8 mouse cellular contexts compared by ENCODE assay signal in the genomic region with DNA sequence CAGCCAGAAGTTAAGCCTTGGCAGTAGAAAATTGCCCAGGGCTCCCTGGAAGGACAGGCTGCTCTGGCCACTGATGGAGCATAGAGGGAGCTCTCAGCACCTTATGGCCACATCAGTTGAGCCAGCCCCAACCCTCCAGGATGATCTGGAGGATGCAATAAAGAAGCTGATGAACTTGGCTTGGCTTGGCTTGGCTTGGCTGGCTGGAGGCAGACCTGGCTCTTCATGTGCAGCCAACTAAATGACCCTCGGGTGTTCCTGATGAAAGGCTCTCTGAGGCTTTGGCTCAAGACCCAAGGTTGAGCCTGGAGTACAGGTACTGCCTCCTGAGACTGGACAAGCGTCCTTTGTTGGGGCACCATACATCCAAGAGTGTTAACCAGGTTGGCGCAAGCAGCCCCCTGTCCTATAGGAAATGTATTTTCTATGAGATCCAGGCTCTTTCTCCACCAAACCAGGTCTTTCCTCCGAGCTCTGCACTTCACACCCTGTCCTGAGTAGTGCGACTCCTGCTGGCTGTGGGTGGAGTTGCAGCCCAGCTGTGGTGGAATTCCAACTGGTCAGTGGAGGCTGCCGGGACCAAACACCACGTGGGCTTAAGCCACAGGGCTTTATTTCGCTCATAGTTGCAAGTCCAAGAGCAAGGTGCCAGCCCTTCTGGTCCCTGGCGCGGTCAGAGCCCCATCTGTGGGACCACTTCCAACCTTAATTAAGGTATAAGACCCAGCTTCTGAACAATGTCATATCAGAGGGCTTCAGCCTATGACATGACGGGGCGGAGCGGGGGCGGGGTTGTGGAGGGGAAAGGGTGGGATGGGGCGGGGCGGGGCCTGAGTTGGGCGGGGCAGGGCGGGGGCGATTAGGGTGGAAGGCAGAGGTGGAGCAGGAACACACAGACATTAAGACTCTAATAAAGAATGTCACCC. TPM values are rescaled to one million over a fixed set of nuclear protein-coding genes. Genes with fewer than 3 reads are reported as not detected.
A peak's percentile ranks its signal among the peaks of the same experiment; 100 is the strongest.
DNase-seq lines count a peak whose midpoint lies in the region; ATAC-seq and TF ChIP-seq lines count a peak whose summit lies in the region.

No protein-coding gene starts in this region.

- H3K9ac ChIP-seq in heart, embryonic 11.5 days (ENCODE audit: low read depth, low read length), result 0 out of 2 replicates have a peak overlapping the region, but pooled peaks have one; percentile 43
- H3K9ac ChIP-seq in kidney, embryonic 14.5 days (ENCODE audit: low read depth, low read length), result no peak overlapping the region
- no peak overlapping the region for H3K9ac ChIP-seq in liver, embryonic 15.5 days
- H3K9ac ChIP-seq in neural tube, embryonic 13.5 days, result no peak overlapping the region

- peak; percentile 90 for TF ChIP-seq CTCF in bone marrow macrophage, adult 2 months (IDR thresholded peaks at IDR 0.05; ENCODE audit: low read depth, low read length)
- TF ChIP-seq CTCF in embryonic fibroblast, embryonic 13.5 days (IDR thresholded peaks at IDR 0.05; ENCODE audit: borderline replicate concordance, insufficient read depth, low read length), result peak; percentile 88; the same call in 1 of the 2 replicates

- ATAC-seq in heart, embryonic 11.5 days (replicated peaks; ENCODE audit: insufficient number of reproducible peaks, low FRiP score, low TSS enrichment), result peak; percentile 55
- ATAC-seq in kidney, embryonic 14.5 days (ENCODE audit: low FRiP score, low TSS enrichment), result peak; percentile 44
- ATAC-seq in liver, embryonic 15.5 days (ENCODE audit: insufficient read depth), result peak; percentile 76
- no peak for ATAC-seq in neural tube, embryonic 13.5 days (ENCODE audit: low read depth)

- peak overlapping the region; percentile 68 for H3K4me2 ChIP-seq in heart, embryonic 11.5 days
- peak overlapping the region; percentile 45 for H3K4me2 ChIP-seq in kidney, embryonic 14.5 days (replicated peaks; ENCODE audit: low read depth, low read length)
- peak overlapping the region; percentile 68 for H3K4me2 ChIP-seq in liver, embryonic 15.5 days
- H3K4me2 ChIP-seq in neural tube, embryonic 13.5 days, result peak overlapping the region; percentile 46

- no peaks in the 10 kb centered on the region for H3K4me1 ChIP-seq in bone marrow macrophage, adult 2 months (ENCODE audit: control insufficient read depth, insufficient read depth, low read length)
- peaks cover 16% of the 10 kb centered on the region for H3K4me1 ChIP-seq in embryonic fibroblast, embryonic 13.5 days (ENCODE audit: control insufficient read depth, insufficient read depth, low read length)
- peaks cover 5% of the 10 kb centered on the region for H3K4me1 ChIP-seq in heart, embryonic 11.5 days (ENCODE audit: control insufficient read depth, insufficient read depth, low read length)
- H3K4me1 ChIP-seq in kidney, embryonic 14.5 days (ENCODE audit: control insufficient read depth, insufficient read depth, low read length), result peaks cover 17% of the 10 kb centered on the region; the same call in 1 of the 2 replicates
- H3K4me1 ChIP-seq in liver, embryonic 15.5 days (replicated peaks), result peaks cover 18% of the 10 kb centered on the region
- peaks cover 36% of the 10 kb centered on the region for H3K4me1 ChIP-seq in neural tube, embryonic 13.5 days (replicated peaks)

- 8% methylated on average over 19 of the region's 19 CpGs for WGBS in heart, embryonic 11.5 days (ENCODE audit: insufficient replicate concordance)
- WGBS in kidney, embryonic 14.5 days, result 6% methylated on average over 19 of the region's 19 CpGs
- WGBS in liver, embryonic 15.5 days (ENCODE audit: insufficient replicate concordance), result 5% methylated on average over 19 of the region's 19 CpGs
- 10% methylated on average over 17 of the region's 19 CpGs for WGBS in neural tube, embryonic 13.5 days

- TF ChIP-seq POLR2A in bone marrow macrophage, adult 2 months (IDR thresholded peaks at IDR 0.05; ENCODE audit: borderline replicate concordance, low read depth, low read length), result no peak
- no peak for TF ChIP-seq POLR2A in embryonic fibroblast, embryonic 13.5 days (IDR thresholded peaks at IDR 0.05; ENCODE audit: low read depth, low read length)

- no peaks in the 10 kb centered on the region for H3K36me3 ChIP-seq in heart, embryonic 11.5 days (ENCODE audit: control insufficient read depth, insufficient read depth, low read length)
- no peaks in the 10 kb centered on the region for H3K36me3 ChIP-seq in kidney, embryonic 14.5 days (ENCODE audit: control insufficient read depth, insufficient read depth, low read length)
- no peaks in the 10 kb centered on the region for H3K36me3 ChIP-seq in liver, embryonic 15.5 days (replicated peaks)
- no peaks in the 10 kb centered on the region for H3K36me3 ChIP-seq in neural tube, embryonic 13.5 days

- peak; percentile 67 to 68 for DNase-seq in B cell, adult 2 months
- DNase-seq in thymus, postnatal 0 days (ENCODE audit: low spot score), result peak; percentile 37

- no peak overlapping the region for H3K27ac ChIP-seq in bone marrow macrophage, adult 2 months (ENCODE audit: insufficient read depth, low read depth, low read length)
- no peak overlapping the region; the same call in 1 of the 2 replicates for H3K27ac ChIP-seq in embryonic fibroblast, embryonic 13.5 days (ENCODE audit: insufficient read depth, low read length)
- H3K27ac ChIP-seq in heart, embryonic 11.5 days (ENCODE audit: low read depth, low read length), result no peak overlapping the region
- H3K27ac ChIP-seq in kidney, embryonic 14.5 days (ENCODE audit: low read depth, low read length), result no peak overlapping the region
- H3K27ac ChIP-seq in liver, embryonic 15.5 days (replicated peaks), result no peak overlapping the region
- no peak overlapping the region for H3K27ac ChIP-seq in neural tube, embryonic 13.5 days (replicated peaks)

- no peaks in the 10 kb centered on the region for H3K9me3 ChIP-seq in heart, embryonic 11.5 days (replicated peaks; ENCODE audit: control insufficient read depth, low read length)
- no peaks in the 10 kb centered on the region for H3K9me3 ChIP-seq in kidney, embryonic 14.5 days (ENCODE audit: control insufficient read depth, low read length)
- no peaks in the 10 kb centered on the region for H3K9me3 ChIP-seq in liver, embryonic 15.5 days (replicated peaks)
- no peaks in the 10 kb centered on the region for H3K9me3 ChIP-seq in neural tube, embryonic 13.5 days

- peak overlapping the region; percentile 14; the same call in 1 of the 2 replicates for H3K4me3 ChIP-seq in bone marrow macrophage, adult 2 months (ENCODE audit: insufficient read depth, low read length)
- no peak overlapping the region for H3K4me3 ChIP-seq in embryonic fibroblast, embryonic 13.5 days (ENCODE audit: insufficient read depth, low read length)
- H3K4me3 ChIP-seq in heart, embryonic 11.5 days (ENCODE audit: low read depth, low read length), result peak overlapping the region; percentile 28; the same call in 1 of the 2 replicates
- peak overlapping the region; percentile 21; the same call in 1 of the 2 replicates for H3K4me3 ChIP-seq in kidney, embryonic 14.5 days (ENCODE audit: low read length)
- H3K4me3 ChIP-seq in liver, embryonic 15.5 days (replicated peaks), result peak overlapping the region; percentile 40
- no peak overlapping the region for H3K4me3 ChIP-seq in neural tube, embryonic 13.5 days

- H3K27me3 ChIP-seq in heart, embryonic 11.5 days (ENCODE audit: control insufficient read depth, insufficient read depth, low read length), result 0 out of 2 replicates have a peak, but pooled peaks cover 11% of the 10 kb centered on the region
- H3K27me3 ChIP-seq in kidney, embryonic 14.5 days (ENCODE audit: control insufficient read depth, insufficient read depth, low read length), result no peaks in the 10 kb centered on the region
- H3K27me3 ChIP-seq in liver, embryonic 15.5 days, result no peaks in the 10 kb centered on the region
- H3K27me3 ChIP-seq in neural tube, embryonic 13.5 days, result no peaks in the 10 kb centered on the region

RNA-seq across cellular contexts. Expression of gene Arhgef16, which starts 55.1 kb away (rescaled TPM):
- polyA plus RNA-seq in bone marrow macrophage, adult 2 months (2012; ENCODE audit: insufficient read depth, insufficient read length, missing spikeins), result not detected in 2 replicates
- polyA plus RNA-seq in embryonic fibroblast, embryonic 13.5 days (2011; ENCODE audit: insufficient read length, low read depth, missing spikeins), result 0.32 TPM in 1 of 2 replicates, not detected in the other
- polyA plus RNA-seq in heart, embryonic 11.5 days (2014; fragmentation: Nextera tagmentation; extraction: Ambion mirVana), result 1.1 and 1.5 TPM in 2 replicates
- polyA plus RNA-seq in kidney, embryonic 14.5 days (2014; fragmentation: Nextera tagmentation; extraction: Ambion mirVana), result 16.3 and 28.2 TPM in 2 replicates
- polyA plus RNA-seq in liver, embryonic 15.5 days (2015; fragmentation: Nextera tagmentation; extraction: Ambion mirVana), result 4.9 and 5.6 TPM in 2 replicates
- polyA plus RNA-seq in neural tube, embryonic 13.5 days (2015; fragmentation: Nextera tagmentation; extraction: Ambion mirVana), result 1.1 and 1.2 TPM in 2 replicates
- 18.2 and 19.5 TPM in 2 replicates for polyA plus RNA-seq in thymus, postnatal 0 days (2015; fragmentation: Nextera tagmentation; extraction: Ambion mirVana)

Comparison
In these comparisons a context has a peak if more than half of its experiments do, and no peak if none do; other contexts are left out.
1. H3K4me3 ChIP-seq: peak in bone marrow macrophage, adult 2 months (single experiment), heart, embryonic 11.5 days (single experiment), kidney, embryonic 14.5 days (single experiment) and liver, embryonic 15.5 days (single experiment); none in embryonic fibroblast, embryonic 13.5 days (single experiment) and neural tube, embryonic 13.5 days (single experiment).
2. Peak in every context shown above with its lines, with median percentiles within 50 percentile points of each other: H3K4me2 ChIP-seq.